Mouse (Mus musculus): ENCODE data around the gene Klb. TPM values are rescaled to one million over a fixed set of nuclear protein-coding genes. Genes with fewer than 3 reads are reported as not detected.

The Klb gene
- total RNA-seq, 2 experiments from 2014 or later = 0.30 to 0.59 TPM

Other genes with a start within 250 kb of the Klb start
- 10 to 100 TPM; 39.5 to 41.9 TPM for gene Klhl5, start 240.8 kb upstream of the Klb start, total RNA-seq (2021)
- gene Wdr19, start 148.6 kb upstream of the Klb start, total RNA-seq (2021) = 10 to 100 TPM; 20.6 to 22.2 TPM
- gene Rfc1, start 12.6 kb upstream of the Klb start, total RNA-seq (2021) = 10 to 100 TPM; 23.9 to 25.8 TPM
- 100 to 1,000 TPM; 659 to 753 TPM for gene Rpl9, start 43.1 kb downstream of the Klb start, total RNA-seq (2021)
- 10 to 100 TPM; 34.6 to 35.4 TPM for gene Lias, start 43.2 kb downstream of the Klb start, total RNA-seq (2021)
- 10 to 100 TPM; 29.8 to 37.8 TPM for gene Ugdh, start 87.6 kb downstream of the Klb start, total RNA-seq (2021)
- gene Gm43552, start 144.5 kb downstream of the Klb start, total RNA-seq (2021) = not detected
- gene Smim14, start 188.9 kb downstream of the Klb start, total RNA-seq (2021) = 100 to 1,000 TPM; 166 to 170 TPM
- gene Ube2k, start 188.9 kb downstream of the Klb start, total RNA-seq (2021) = 100 to 1,000 TPM; 130 to 133 TPM